Mouse (Mus musculus): ENCODE results near the gene Plcxd2.
A peak's percentile ranks its signal among the peaks of the same experiment; 100 is the strongest.

Plcxd2 gene

GRCm38 (mm10) chr16:45935956-45936483, 74.0 kb downstream of the Plcxd2 start:
- DNase-seq, result no peak

GRCm38 (mm10) chr16:45934721-45935407, 75.2 kb downstream of the Plcxd2 start:
- no peak for DNase-seq

GRCm38 (mm10) chr16:45930308-45930707, 79.7 kb downstream of the Plcxd2 start:
- DNase-seq, result no peak

GRCm38 (mm10) chr16:45928090-45928489, 81.9 kb downstream of the Plcxd2 start:
- no peak for DNase-seq

- DNase-seq, result peak; percentile 9
Observed at GRCm38 (mm10) chr16:45927601-45928000, 82.4 kb downstream of the Plcxd2 start.

- no peak for DNase-seq
Observed at GRCm38 (mm10) chr16:45926875-45927274, 83.1 kb downstream of the Plcxd2 start.

- DNase-seq, result no peak
Observed at GRCm38 (mm10) chr16:45923731-45924424, 86.1 kb downstream of the Plcxd2 start.

- DNase-seq, result peak; percentile 7
Observed at GRCm38 (mm10) chr16:45922546-45923229, 87.3 kb downstream of the Plcxd2 start.

GRCm38 (mm10) chr16:45919572-45919971, 90.4 kb downstream of the Plcxd2 start:
- no peak for DNase-seq
